Mouse (Mus musculus) midbrain, embryonic 16.5 days (tissue): ENCODE data around the gene Ephb1. TPM values are rescaled to one million over a fixed set of nuclear protein-coding genes. Genes with fewer than 3 reads are reported as not detected.

Experiments
- ATAC-seq: fragments of 200-750 bp; cut with Nextera tagmentation; 2 replicates; pipeline ENCODE4 v1.8.0; 2017; ENCODE audit warnings: moderate TSS enrichment
- H3K27ac ChIP-seq: fragments of 300-500 bp; sonication (generic); 2 replicates; pipeline ENCODE4 v1.5.1; 2014; ENCODE audit warnings: mild to moderate bottlenecking, low read length, mixed read lengths
- H3K27me3 ChIP-seq: fragments of 300-500 bp; sonication (generic); 2 replicates; pipeline ENCODE4 v1.6.1; 2014; ENCODE audit warnings: low read depth, low read length, mixed read lengths; ENCODE audit not compliant: control insufficient read depth, insufficient read depth
- H3K36me3 ChIP-seq: fragments of 300-500 bp; sonication (generic); 2 replicates; pipeline ENCODE4 v1.6.1; 2014; ENCODE audit warnings: mild to moderate bottlenecking, low read length, moderate library complexity, mixed read lengths; ENCODE audit not compliant: control insufficient read depth, insufficient read depth
- H3K4me1 ChIP-seq: fragments of 300-500 bp; sonication (generic); 2 replicates; pipeline ENCODE4 v1.6.1; 2014; ENCODE audit warnings: mild to moderate bottlenecking, low read length, mixed read lengths; ENCODE audit not compliant: control insufficient read depth, insufficient read depth
- H3K4me2 ChIP-seq: fragments of 300-500 bp; sonication (generic); 2 replicates; pipeline ENCODE4 v1.6.1; 2014; ENCODE audit warnings: mild to moderate bottlenecking, low read length, mixed read lengths
- H3K4me3 ChIP-seq: fragments of 300-500 bp; sonication (generic); 2 replicates; pipeline ENCODE4 v1.5.1; 2014; ENCODE audit warnings: low read depth, mild to moderate bottlenecking, low read length, moderate library complexity, mixed read lengths
- H3K9ac ChIP-seq: fragments of 300-500 bp; sonication (generic); 2 replicates; pipeline ENCODE4 v1.6.1; 2014; ENCODE audit warnings: low read depth, low read length, mixed read lengths
- H3K9me3 ChIP-seq: fragments of 300-500 bp; sonication (generic); replicated peaks from 2 replicates; pipeline ENCODE4 v1.6.1; 2014; ENCODE audit warnings: mild to moderate bottlenecking, low read length, mixed read lengths; ENCODE audit not compliant: control insufficient read depth, poor library complexity, severe bottlenecking
- WGBS: fragments of 180-500 bp; shearing (Covaris S2); extraction: QIAGEN DNeasy Blood & Tissue Kit; methylation state at CpG from one replicate; pipeline ENCODE4 v1.1.7; 2014; 5-methylcytosine and 5-hydroxymethylcytosine counted together
- polyA plus RNA-seq: library from polyadenylated mRNA; unstranded; fragments of >200 nt; fragmentation: Nextera tagmentation; extraction: Ambion mirVana; gene quantifications from 2 replicates; pipeline ENCODE4 v1.2.1, GENCODE M21; 2015

The Ephb1 gene
- polyA plus RNA-seq, 1 experiment from 2014 or later = 80.1 TPM

- peaks cover 11% of the 10 kb centered on the region for H3K4me1 ChIP-seq
- H3K4me3 ChIP-seq = no peak overlapping the region
- no peak overlapping the region for H3K4me2 ChIP-seq
- H3K9me3 ChIP-seq = no peaks in the 10 kb centered on the region
- H3K9ac ChIP-seq = 0 out of 2 replicates have a peak overlapping the region, but pooled peaks have one; percentile 11
- 39% methylated on average over 8 of the region's 8 CpGs for WGBS
- H3K27me3 ChIP-seq = no peaks in the 10 kb centered on the region
- H3K36me3 ChIP-seq = peaks cover 5% of the 10 kb centered on the region
- 0 out of 2 replicates have a peak, but pooled peaks have one; percentile 54 for ATAC-seq
- peak overlapping the region; percentile 75 for H3K27ac ChIP-seq
Measured at GRCm38 (mm10) chr9:101934887-101935286, 419.6 kb downstream of the Ephb1 start.

GRCm38 (mm10) chr9:101933946-101934573, 420.4 kb downstream of the Ephb1 start:
- 28% methylated on average over 8 of the region's 8 CpGs for WGBS

DNA sequence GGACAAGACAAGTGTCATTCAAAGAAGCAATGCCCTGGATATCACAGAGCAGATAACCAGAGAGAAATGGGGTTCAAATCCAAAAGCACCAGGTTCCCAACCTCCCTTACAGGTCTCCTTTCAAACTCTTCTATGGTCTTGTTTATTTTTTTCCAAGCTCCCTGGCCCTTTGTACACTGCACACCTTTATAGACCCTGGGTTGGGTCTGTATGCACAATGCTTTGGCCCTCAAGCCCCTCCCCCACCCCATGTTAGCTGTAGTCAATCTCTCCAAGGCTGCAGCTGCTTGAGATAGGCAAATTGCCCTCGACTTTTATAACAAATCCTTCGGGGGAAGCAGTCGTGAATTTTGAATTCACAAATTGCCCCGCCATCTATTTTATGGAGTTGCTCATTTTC, 429.7 kb downstream of the Ephb1 start:
- peaks cover 9% of the 10 kb centered on the region for H3K36me3 ChIP-seq
- ATAC-seq = no peak
- WGBS = 57% methylated on average over 4 of the region's 4 CpGs
- H3K27me3 ChIP-seq = no peaks in the 10 kb centered on the region
- no peak overlapping the region for H3K4me3 ChIP-seq
- no peak overlapping the region for H3K4me2 ChIP-seq
- H3K27ac ChIP-seq = no peak overlapping the region
- no peak overlapping the region for H3K9ac ChIP-seq
- H3K9me3 ChIP-seq = no peaks in the 10 kb centered on the region
- no peaks in the 10 kb centered on the region for H3K4me1 ChIP-seq

More at GRCm38 (mm10) chr9:101933946-101934573, 420.4 kb downstream of the Ephb1 start:
- Histone ChIP-seq H3K27ac (peak overlapping the region; percentile 75), H3K27me3 (no peaks in the 10 kb centered on the region), H3K4me3 (no peak overlapping the region), H3K9me3 (no peaks in the 10 kb centered on the region), H3K36me3 (peaks cover 7% of the 10 kb centered on the region), H3K4me2 (no peak overlapping the region), H3K4me1 (peaks cover 11% of the 10 kb centered on the region), H3K9ac (0 out of 2 replicates have a peak overlapping the region, but pooled peaks have one; percentile 11)
- peak; percentile 69 for ATAC-seq

DNA sequence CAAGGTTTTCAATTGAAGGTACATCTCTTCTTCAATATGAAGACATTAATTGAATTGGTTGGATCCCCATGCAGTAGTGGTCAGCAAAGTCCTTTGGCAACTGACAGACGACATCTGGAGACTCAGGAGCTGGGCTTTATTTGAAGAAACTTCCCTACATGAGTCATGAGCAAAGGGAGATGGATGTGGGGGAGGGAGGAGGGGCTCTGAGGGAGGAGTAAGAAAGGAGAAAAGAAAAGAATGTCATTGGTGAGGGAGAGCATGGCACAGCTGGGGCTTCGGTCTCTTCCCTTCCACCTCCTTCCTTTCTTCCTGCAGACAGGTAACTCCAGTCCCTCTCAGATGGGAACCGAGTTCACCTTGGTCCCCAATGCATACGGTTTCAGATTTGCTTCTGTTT, 431.6 kb downstream of the Ephb1 start:
- WGBS = 83% methylated on average over 4 of the region's 4 CpGs
- Histone ChIP-seq H3K4me2 (no peak overlapping the region), H3K4me3 (no peak overlapping the region), H3K36me3 (peaks cover 4% of the 10 kb centered on the region), H3K4me1 (no peaks in the 10 kb centered on the region), H3K27ac (no peak overlapping the region), H3K27me3 (no peaks in the 10 kb centered on the region), H3K9ac (no peak overlapping the region), H3K9me3 (no peaks in the 10 kb centered on the region)
- no peak for ATAC-seq

GRCm38 (mm10) chr9:101919324-101919723, 435.2 kb downstream of the Ephb1 start:
- Histone ChIP-seq H3K9me3 (no peaks in the 10 kb centered on the region), H3K27me3 (no peaks in the 10 kb centered on the region), H3K4me3 (no peak overlapping the region), H3K4me2 (no peak overlapping the region), H3K27ac (no peak overlapping the region; the same call in 1 of the 2 replicates), H3K36me3 (peaks cover 4% of the 10 kb centered on the region), H3K9ac (no peak overlapping the region), H3K4me1 (no peaks in the 10 kb centered on the region)
- no peak for ATAC-seq
- WGBS = 76% methylated on average over 5 of the region's 5 CpGs

DNA sequence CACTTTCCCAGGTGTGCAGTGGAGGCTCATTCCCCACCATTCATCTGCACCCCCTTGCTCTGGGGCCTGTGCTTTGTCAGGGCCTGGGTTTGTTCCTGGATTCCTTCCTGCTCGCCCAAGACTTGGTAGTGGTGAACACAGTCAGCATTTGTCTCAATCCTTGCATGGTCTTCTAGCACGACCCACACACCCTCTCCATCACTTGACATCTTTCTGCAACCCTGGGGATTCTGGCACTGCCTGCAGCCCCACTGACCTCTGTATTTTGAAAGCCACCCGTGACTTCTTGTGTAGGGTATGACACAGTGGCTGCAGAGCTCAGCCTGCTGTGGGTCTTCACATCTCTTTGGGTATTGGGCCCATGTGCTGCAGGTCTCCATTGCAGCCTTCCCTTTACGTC, 435.7 kb downstream of the Ephb1 start:
- H3K9me3 ChIP-seq = no peaks in the 10 kb centered on the region
- H3K4me1 ChIP-seq = no peaks in the 10 kb centered on the region
- H3K4me3 ChIP-seq = no peak overlapping the region
- no peak overlapping the region for H3K4me2 ChIP-seq
- no peak overlapping the region for H3K27ac ChIP-seq
- H3K27me3 ChIP-seq = no peaks in the 10 kb centered on the region
- H3K36me3 ChIP-seq = peaks cover 4% of the 10 kb centered on the region
- no peak overlapping the region for H3K9ac ChIP-seq
- no peak for ATAC-seq
- WGBS = 91% methylated on average over 4 of the region's 4 CpGs

- WGBS = 97% methylated on average over 2 of the region's 2 CpGs
- no peak overlapping the region for H3K27ac ChIP-seq
Measured at GRCm38 (mm10) chr9:101915082-101915481, 439.4 kb downstream of the Ephb1 start.

DNA sequence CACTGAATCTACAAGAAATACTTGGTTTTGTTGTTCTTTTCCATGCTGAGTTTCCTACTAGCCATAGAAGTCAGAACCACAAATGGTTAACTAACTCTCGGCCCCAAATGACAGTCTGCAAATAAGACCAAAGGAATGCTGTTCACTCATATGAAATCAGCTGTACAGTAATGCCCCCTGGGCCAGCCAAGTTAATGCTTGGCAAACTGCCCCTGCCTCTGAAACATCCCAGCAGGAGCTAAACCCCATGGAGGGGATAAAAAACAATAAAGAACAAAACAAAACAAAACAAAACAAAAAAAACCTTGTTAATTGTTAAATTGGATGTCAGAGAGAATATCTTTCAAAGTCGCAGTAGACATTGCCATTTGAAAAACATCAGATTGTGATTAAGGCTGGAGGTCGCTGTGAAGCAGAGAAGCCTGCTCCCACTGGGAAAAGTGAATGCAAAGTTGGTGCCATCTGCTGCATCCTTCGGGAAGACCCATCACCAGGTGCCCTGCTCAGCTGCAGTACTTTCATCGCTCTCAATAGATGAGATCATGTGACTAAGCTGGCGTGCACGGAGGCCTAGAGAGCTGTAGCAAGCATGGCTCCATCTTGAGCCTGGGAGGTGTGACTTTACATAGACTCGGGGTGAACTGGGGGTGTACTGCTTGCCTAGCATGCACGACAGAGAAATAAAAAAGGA, 443.2 kb downstream of the Ephb1 start:
- Histone ChIP-seq H3K4me2 (no peak overlapping the region), H3K9ac (no peak overlapping the region), H3K36me3 (no peaks in the 10 kb centered on the region), H3K9me3 (no peaks in the 10 kb centered on the region), H3K27ac (0 out of 2 replicates have a peak overlapping the region, but pooled peaks have one; percentile 24), H3K4me1 (peaks cover 24% of the 10 kb centered on the region), H3K27me3 (no peaks in the 10 kb centered on the region), H3K4me3 (no peak overlapping the region)
- WGBS = 32% methylated on average over 9 of the region's 9 CpGs
- no peak for ATAC-seq

More at GRCm38 (mm10) chr9:101915082-101915481, 439.4 kb downstream of the Ephb1 start:
- no peak overlapping the region for H3K4me3 ChIP-seq
- H3K9me3 ChIP-seq = no peaks in the 10 kb centered on the region
- H3K4me1 ChIP-seq = peaks cover 3% of the 10 kb centered on the region
- H3K9ac ChIP-seq = no peak overlapping the region
- ATAC-seq = no peak
- no peaks in the 10 kb centered on the region for H3K36me3 ChIP-seq
- H3K4me2 ChIP-seq = no peak overlapping the region
- H3K27me3 ChIP-seq = no peaks in the 10 kb centered on the region

- H3K4me1 ChIP-seq = peaks cover 24% of the 10 kb centered on the region
- ATAC-seq = no peak
- H3K4me3 ChIP-seq = no peak overlapping the region
- H3K36me3 ChIP-seq = no peaks in the 10 kb centered on the region
- H3K27me3 ChIP-seq = no peaks in the 10 kb centered on the region
- H3K9ac ChIP-seq = no peak overlapping the region
- 66% methylated on average over 4 of the region's 4 CpGs for WGBS
- no peak overlapping the region for H3K4me2 ChIP-seq
- H3K27ac ChIP-seq = peak overlapping the region; percentile 74; the same call in 1 of the 2 replicates
- no peaks in the 10 kb centered on the region for H3K9me3 ChIP-seq
Measured at GRCm38 (mm10) chr9:101909491-101909890, 445.0 kb downstream of the Ephb1 start.
